Mouse (Mus musculus) heart, postnatal 0 days (tissue): Measurements from ENCODE around the gene Dusp19. TPM values are rescaled to one million over a fixed set of nuclear protein-coding genes. Genes with fewer than 3 reads are reported as not detected.

Experiments
- ATAC-seq: fragments of 200-750 bp; cut with Nextera tagmentation; 2 replicates; pipeline ENCODE4 v1.8.0; 2017; ENCODE audit warnings: low read depth, moderate number of reproducible peaks, moderate library complexity; ENCODE audit not compliant: insufficient read depth
- DNase-seq: peaks from one replicate; pipeline ENCODE4 v3.0.0-alpha.2; 2016; ENCODE audit warnings: low spot score
- H3K27ac ChIP-seq: fragments of 300-500 bp; sonication (generic); 2 replicates; pipeline ENCODE4 v1.5.1; 2014; ENCODE audit warnings: low read depth, mild to moderate bottlenecking
- H3K27me3 ChIP-seq: fragments of 300-500 bp; sonication (generic); 2 replicates; pipeline ENCODE4 v1.6.1; 2014; ENCODE audit warnings: low read length, mixed read lengths; ENCODE audit not compliant: control insufficient read depth, insufficient read depth
- H3K36me3 ChIP-seq: fragments of 300-500 bp; sonication (generic); replicated peaks from 2 replicates; pipeline ENCODE4 v1.6.1; 2014; ENCODE audit warnings: low read length, mixed read lengths; ENCODE audit not compliant: control insufficient read depth, insufficient read depth
- H3K4me1 ChIP-seq: fragments of 300-500 bp; sonication (generic); 2 replicates; pipeline ENCODE4 v1.6.1; 2014; ENCODE audit warnings: antibody characterized with exemption; ENCODE audit not compliant: control insufficient read depth, insufficient read depth
- H3K4me2 ChIP-seq: fragments of 300-500 bp; sonication (generic); 2 replicates; pipeline ENCODE4 v1.6.1; 2014; ENCODE audit warnings: low read depth, mild to moderate bottlenecking, low read length, moderate library complexity
- H3K4me3 ChIP-seq: fragments of 300-500 bp; sonication (generic); 2 replicates; pipeline ENCODE4 v1.5.1; 2014; ENCODE audit warnings: low read depth, low read length
- H3K9ac ChIP-seq: fragments of 300-500 bp; sonication (generic); replicated peaks from 2 replicates; pipeline ENCODE4 v1.6.1; 2014; ENCODE audit warnings: low read depth, low read length, mixed read lengths
- H3K9me3 ChIP-seq: fragments of 300-500 bp; sonication (generic); replicated peaks from 2 replicates; pipeline ENCODE4 v1.6.1; 2016; ENCODE audit warnings: low read length; ENCODE audit not compliant: control insufficient read depth
- CTCF ChIP-seq: IDR thresholded peaks from 2 replicates; pipeline ENCODE4 v1.5.1; 2016; ENCODE audit warnings: antibody characterized with exemption, control low read depth, low read depth
- EP300 ChIP-seq: IDR thresholded peaks from 2 replicates; pipeline ENCODE4 v1.6.1; 2016; ENCODE audit warnings: antibody characterized with exemption, low read depth
- WGBS: fragments of 180-500 bp; shearing (Covaris S2); extraction: QIAGEN DNeasy Blood & Tissue Kit; methylation state at CpG from one replicate; pipeline ENCODE4 v1.1.7; 2014; 5-methylcytosine and 5-hydroxymethylcytosine counted together
- polyA plus RNA-seq: library from polyadenylated mRNA; unstranded; fragments of >200 nt; fragmentation: Nextera tagmentation; extraction: Ambion mirVana; gene quantifications from 2 replicates; pipeline ENCODE4 v1.2.1, GENCODE M21; 2015
- total RNA-seq: library from RNA; depleted of rRNA; stranded (reverse); fragments of >200 nt; gene quantifications from 2 replicates; pipeline ENCODE4 v1.2.3, GENCODE M21; 2014; ENCODE audit warnings: low replicate concordance

The Dusp19 gene
- total and polyA plus RNA-seq, 2 experiments from 2014 or later = 9.1 to 11.0 TPM

DNA sequence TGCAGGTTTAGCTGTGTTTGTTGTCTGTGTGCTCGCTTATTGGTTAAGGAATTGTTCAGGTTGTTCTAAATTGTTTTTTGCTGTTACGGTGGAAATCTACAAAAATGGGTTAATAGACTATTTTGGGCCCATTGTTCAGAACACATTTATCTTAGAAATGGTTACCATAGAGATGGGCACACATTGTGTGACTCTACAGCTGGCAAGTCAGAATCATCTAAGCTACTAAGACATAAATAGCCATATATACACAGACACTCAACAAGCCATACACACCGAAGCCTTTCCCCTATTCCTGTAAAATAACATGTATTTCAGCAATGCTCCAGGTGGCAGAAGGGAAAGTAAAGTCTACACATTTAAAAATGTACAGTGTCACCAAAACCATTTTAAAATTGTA, 17.0 kb upstream of the Dusp19 start:
- WGBS = 74% methylated on average over 3 of the region's 3 CpGs
- H3K9ac ChIP-seq = no peak overlapping the region

GRCm38 (mm10) chr2:80600611-80601010, 16.2 kb upstream of the Dusp19 start:
- Histone ChIP-seq H3K4me2 (no peak overlapping the region), H3K27ac (no peak overlapping the region), H3K4me3 (no peak overlapping the region), H3K4me1 (no peaks in the 10 kb centered on the region), H3K36me3 (no peaks in the 10 kb centered on the region), H3K9ac (no peak overlapping the region), H3K27me3 (no peaks in the 10 kb centered on the region), H3K9me3 (no peaks in the 10 kb centered on the region)
- DNase-seq = no peak
- TF ChIP-seq EP300 = no peak
- no peak for TF ChIP-seq CTCF
- no peak for ATAC-seq

More for the DNA sequence above, 17.0 kb upstream of the Dusp19 start:
- no peaks in the 10 kb centered on the region for H3K36me3 ChIP-seq
- H3K9me3 ChIP-seq = no peaks in the 10 kb centered on the region
- H3K4me2 ChIP-seq = no peak overlapping the region
- DNase-seq (no peak), ATAC-seq (no peak)
- H3K27me3 ChIP-seq = no peaks in the 10 kb centered on the region
- H3K4me3 ChIP-seq = no peak overlapping the region
- TF ChIP-seq EP300 (no peak), CTCF (no peak)
- H3K27ac ChIP-seq = no peak overlapping the region
- no peaks in the 10 kb centered on the region for H3K4me1 ChIP-seq

- Histone ChIP-seq H3K9ac (no peak overlapping the region), H3K27me3 (no peaks in the 10 kb centered on the region), H3K36me3 (no peaks in the 10 kb centered on the region), H3K4me3 (no peak overlapping the region), H3K4me1 (no peaks in the 10 kb centered on the region), H3K27ac (no peak overlapping the region), H3K9me3 (no peaks in the 10 kb centered on the region), H3K4me2 (no peak overlapping the region)
- no peak for TF ChIP-seq CTCF
- DNase-seq = no peak
- no peak for ATAC-seq
- WGBS = 92% methylated on average over 13 of the region's 13 CpGs
Measured at GRCm38 (mm10) chr2:80602756-80603155, 14.1 kb upstream of the Dusp19 start.

DNA sequence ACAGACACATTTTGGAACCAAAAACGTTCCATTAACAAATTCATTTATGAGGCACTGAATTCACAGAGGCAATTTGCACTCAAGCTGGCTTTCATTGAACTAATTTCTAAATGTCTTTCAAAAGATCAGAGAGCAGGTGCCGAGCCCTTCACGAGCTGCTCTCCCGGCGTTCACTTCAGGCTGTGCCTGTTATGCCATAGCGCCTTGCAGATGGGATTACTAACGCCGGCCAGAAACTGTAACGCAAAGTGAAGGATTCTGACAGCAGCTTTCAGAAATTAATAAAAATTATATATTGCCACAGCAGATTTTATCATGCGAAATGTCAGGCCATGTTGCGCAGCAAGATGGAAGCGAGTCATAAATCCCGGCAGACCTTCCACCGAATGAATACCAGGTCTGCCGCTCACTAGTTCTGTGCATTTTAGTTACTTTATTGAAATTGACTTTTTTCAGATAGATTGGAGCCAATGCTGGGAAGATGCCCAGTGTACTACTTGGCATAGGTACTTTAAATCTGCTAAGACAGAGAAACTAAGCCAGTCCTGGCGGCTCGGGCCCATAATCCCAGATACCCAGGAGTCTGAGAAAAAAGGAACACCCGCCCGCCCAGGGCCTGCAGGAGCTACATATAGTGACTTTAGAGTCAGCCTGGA, 12.9 kb upstream of the Dusp19 start:
- DNase-seq (no peak), ATAC-seq (no peak)
- H3K9ac ChIP-seq = no peak overlapping the region
- H3K9me3 ChIP-seq = no peaks in the 10 kb centered on the region
- TF ChIP-seq EP300 = no peak
- H3K4me2 ChIP-seq = no peak overlapping the region
- no peaks in the 10 kb centered on the region for H3K27me3 ChIP-seq
- H3K4me3 ChIP-seq = no peak overlapping the region
- H3K27ac ChIP-seq = no peak overlapping the region
- H3K4me1 ChIP-seq = no peaks in the 10 kb centered on the region
- no peaks in the 10 kb centered on the region for H3K36me3 ChIP-seq
- WGBS = 90% methylated on average over 19 of the region's 19 CpGs

DNA sequence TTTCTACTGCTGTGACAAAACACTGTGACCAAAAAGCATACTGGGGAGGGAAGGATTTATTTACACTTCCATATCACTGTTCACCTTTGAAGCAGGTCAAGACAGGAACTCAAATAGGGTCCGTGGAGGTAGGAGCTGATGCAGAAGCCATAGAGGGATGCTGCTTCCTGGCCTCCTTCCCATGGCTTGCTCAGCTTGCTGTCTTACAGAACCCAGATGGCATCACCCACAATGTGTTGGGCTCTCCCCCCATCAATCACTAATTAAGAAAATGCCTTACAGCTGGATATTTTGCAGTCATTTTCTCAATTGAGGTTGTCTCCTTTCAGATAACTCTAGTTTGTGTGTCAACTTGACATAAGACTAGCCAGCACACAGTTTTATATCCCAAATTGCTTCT, 4.6 kb upstream of the Dusp19 start:
- no peaks in the 10 kb centered on the region for H3K36me3 ChIP-seq
- H3K27me3 ChIP-seq = no peaks in the 10 kb centered on the region
- no peak overlapping the region for H3K4me2 ChIP-seq
- no peaks in the 10 kb centered on the region for H3K4me1 ChIP-seq
- no peak for DNase-seq
- no peak for ATAC-seq
- H3K27ac ChIP-seq = no peak overlapping the region
- H3K9ac ChIP-seq = no peak overlapping the region
- 50% methylated on average over 1 of the region's 1 CpGs for WGBS
- H3K4me3 ChIP-seq = no peak overlapping the region
- H3K9me3 ChIP-seq = no peaks in the 10 kb centered on the region
- TF ChIP-seq CTCF = no peak
- no peak for TF ChIP-seq EP300

- TF ChIP-seq CTCF (no peak), EP300 (no peak)
- DNase-seq (no peak), ATAC-seq (no peak)
- no peak overlapping the region for H3K27ac ChIP-seq
- H3K4me3 ChIP-seq = no peak overlapping the region
- no peaks in the 10 kb centered on the region for H3K9me3 ChIP-seq
- no peaks in the 10 kb centered on the region for H3K36me3 ChIP-seq
- H3K4me1 ChIP-seq = 0 out of 2 replicates have a peak, but pooled peaks cover 3% of the 10 kb centered on the region
- H3K27me3 ChIP-seq = no peaks in the 10 kb centered on the region
- no peak overlapping the region for H3K4me2 ChIP-seq
- H3K9ac ChIP-seq = no peak overlapping the region
- 66% methylated on average over 2 of the region's 2 CpGs for WGBS
Measured at GRCm38 (mm10) chr2:80612796-80613195, 4.0 kb upstream of the Dusp19 start.
